Mouse (Mus musculus): ENCODE measurements around the gene Gmppa. TPM values are rescaled to one million over a fixed set of nuclear protein-coding genes. Genes with fewer than 3 reads are reported as not detected.

The Gmppa gene
- polyA plus RNA-seq, 1 experiment from 2014 or later = 64.5 TPM

GRCm38 (mm10) chr1:75442171-75442570 lies 6.4 kb downstream of the Gmppa start:
- no peaks in the 10 kb centered on the region for H3K36me3 ChIP-seq (ENCODE audit: control insufficient read depth, insufficient read depth, low read length)
- WGBS = 85% methylated on average over 9 of the region's 9 CpGs
- ATAC-seq (ENCODE audit: low read depth) = no peak
- no peaks in the 10 kb centered on the region for H3K27me3 ChIP-seq (ENCODE audit: control insufficient read depth, insufficient read depth, low read length)
- H3K27ac ChIP-seq (ENCODE audit: low read depth, low read length) = peak overlapping the region; percentile 80
- H3K4me1 ChIP-seq (ENCODE audit: control insufficient read depth, insufficient read depth, low read length) = peaks cover 52% of the 10 kb centered on the region
- no peak overlapping the region for H3K9ac ChIP-seq (replicated peaks; ENCODE audit: low read depth, low read length)
- H3K9me3 ChIP-seq (ENCODE audit: control insufficient read depth, low read length) = no peaks in the 10 kb centered on the region
- no peak overlapping the region for H3K4me2 ChIP-seq (ENCODE audit: low read depth, low read length)
- no peak overlapping the region for H3K4me3 ChIP-seq (ENCODE audit: low read depth, low read length)

GRCm38 (mm10) chr1:75442811-75443210 lies 7.1 kb downstream of the Gmppa start:
- no peak for ATAC-seq (ENCODE audit: low read depth)
- H3K27ac ChIP-seq (ENCODE audit: low read depth, low read length) = peak overlapping the region; percentile 80
- H3K9me3 ChIP-seq (ENCODE audit: control insufficient read depth, low read length) = no peaks in the 10 kb centered on the region
- H3K4me1 ChIP-seq (ENCODE audit: control insufficient read depth, insufficient read depth, low read length) = peaks cover 59% of the 10 kb centered on the region
- no peak overlapping the region for H3K4me3 ChIP-seq (ENCODE audit: low read depth, low read length)
- no peak overlapping the region for H3K4me2 ChIP-seq (ENCODE audit: low read depth, low read length)
- H3K9ac ChIP-seq (replicated peaks; ENCODE audit: low read depth, low read length) = no peak overlapping the region
- H3K36me3 ChIP-seq (ENCODE audit: control insufficient read depth, insufficient read depth, low read length) = no peaks in the 10 kb centered on the region
- no peaks in the 10 kb centered on the region for H3K27me3 ChIP-seq (ENCODE audit: control insufficient read depth, insufficient read depth, low read length)
- 32% methylated on average over 8 of the region's 8 CpGs for WGBS

DNA sequence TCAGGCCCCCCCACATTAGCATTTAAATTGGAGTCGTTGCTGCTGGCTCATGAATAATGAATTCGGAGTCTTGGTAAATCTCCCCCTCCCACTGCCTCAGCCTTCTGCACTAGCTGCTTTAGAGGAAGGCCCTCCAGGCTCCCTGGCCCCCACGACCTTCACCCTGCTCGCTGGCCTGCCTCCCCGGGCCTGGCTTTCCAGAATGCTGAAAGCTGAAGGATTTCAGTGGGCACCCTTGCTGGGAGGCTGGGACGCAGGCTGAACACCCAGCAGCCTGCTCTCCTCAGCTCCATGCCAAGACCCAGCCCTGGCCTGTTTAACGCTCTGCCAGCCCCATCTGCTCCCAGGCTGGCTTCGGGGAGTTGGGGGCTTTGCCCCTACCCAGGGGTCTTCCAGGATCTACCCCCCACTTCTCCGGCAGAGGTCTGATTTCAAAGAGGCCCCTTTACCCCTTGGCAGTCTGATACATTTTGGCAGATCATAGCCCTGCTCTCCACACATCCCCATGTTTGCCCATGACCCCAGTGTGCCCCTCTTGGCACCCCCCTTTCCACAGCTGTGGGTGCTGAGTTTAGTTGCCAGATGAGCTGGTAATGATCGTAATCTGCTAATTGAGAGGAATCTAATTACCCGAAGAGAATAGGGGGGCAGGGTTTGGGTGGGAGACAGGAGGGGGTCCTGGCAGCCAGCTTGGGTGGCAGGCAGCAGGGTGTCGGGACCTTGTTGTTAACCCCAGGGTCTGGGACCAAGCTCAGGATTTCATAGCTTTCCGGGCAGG lies 7.7 kb downstream of the Gmppa start:
- peak; percentile 30 for ATAC-seq (ENCODE audit: low read depth)
- WGBS = 8% methylated on average over 13 of the region's 13 CpGs
- peak overlapping the region; percentile 80 for H3K27ac ChIP-seq (ENCODE audit: low read depth, low read length)
- H3K9ac ChIP-seq (replicated peaks; ENCODE audit: low read depth, low read length) = no peak overlapping the region
- peaks cover 63% of the 10 kb centered on the region for H3K4me1 ChIP-seq (ENCODE audit: control insufficient read depth, insufficient read depth, low read length)
- no peaks in the 10 kb centered on the region for H3K9me3 ChIP-seq (ENCODE audit: control insufficient read depth, low read length)
- no peaks in the 10 kb centered on the region for H3K27me3 ChIP-seq (ENCODE audit: control insufficient read depth, insufficient read depth, low read length)
- H3K36me3 ChIP-seq (ENCODE audit: control insufficient read depth, insufficient read depth, low read length) = no peaks in the 10 kb centered on the region
- H3K4me2 ChIP-seq (ENCODE audit: low read depth, low read length) = peak overlapping the region; percentile 25; the same call in 1 of the 2 replicates
- no peak overlapping the region for H3K4me3 ChIP-seq (ENCODE audit: low read depth, low read length)

DNA sequence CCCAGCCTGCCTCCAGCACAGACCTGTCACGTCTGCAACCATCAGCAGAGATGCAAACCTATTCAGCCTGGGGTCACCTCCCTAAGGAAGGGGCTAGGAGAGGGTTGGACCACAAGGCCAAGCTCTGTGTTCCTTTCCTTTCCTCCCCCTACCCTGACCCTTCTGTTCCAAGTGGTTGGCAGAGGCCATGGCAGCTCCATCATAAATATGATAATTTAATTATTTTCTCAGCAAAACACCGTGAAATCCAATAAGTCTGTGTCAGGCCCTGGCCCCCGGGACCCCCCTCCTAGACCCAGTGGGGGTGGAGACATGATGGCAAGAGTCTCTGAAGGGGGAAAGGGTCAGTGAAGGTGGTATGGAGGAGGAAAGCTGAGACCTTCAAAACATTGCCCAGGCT lies 8.5 kb downstream of the Gmppa start:
- Histone ChIP-seq H3K36me3 (ENCODE audit: control insufficient read depth, insufficient read depth, low read length) (no peaks in the 10 kb centered on the region), H3K4me3 (ENCODE audit: low read depth, low read length) (no peak overlapping the region), H3K4me1 (ENCODE audit: control insufficient read depth, insufficient read depth, low read length) (peaks cover 70% of the 10 kb centered on the region), H3K4me2 (ENCODE audit: low read depth, low read length) (peak overlapping the region; percentile 25; the same call in 1 of the 2 replicates), H3K27me3 (ENCODE audit: control insufficient read depth, insufficient read depth, low read length) (no peaks in the 10 kb centered on the region), H3K27ac (ENCODE audit: low read depth, low read length) (peak overlapping the region; percentile 80), H3K9ac (replicated peaks; ENCODE audit: low read depth, low read length) (no peak overlapping the region), H3K9me3 (ENCODE audit: control insufficient read depth, low read length) (no peaks in the 10 kb centered on the region)
- no peak for ATAC-seq (ENCODE audit: low read depth)
- 21% methylated on average over 3 of the region's 3 CpGs for WGBS

DNA sequence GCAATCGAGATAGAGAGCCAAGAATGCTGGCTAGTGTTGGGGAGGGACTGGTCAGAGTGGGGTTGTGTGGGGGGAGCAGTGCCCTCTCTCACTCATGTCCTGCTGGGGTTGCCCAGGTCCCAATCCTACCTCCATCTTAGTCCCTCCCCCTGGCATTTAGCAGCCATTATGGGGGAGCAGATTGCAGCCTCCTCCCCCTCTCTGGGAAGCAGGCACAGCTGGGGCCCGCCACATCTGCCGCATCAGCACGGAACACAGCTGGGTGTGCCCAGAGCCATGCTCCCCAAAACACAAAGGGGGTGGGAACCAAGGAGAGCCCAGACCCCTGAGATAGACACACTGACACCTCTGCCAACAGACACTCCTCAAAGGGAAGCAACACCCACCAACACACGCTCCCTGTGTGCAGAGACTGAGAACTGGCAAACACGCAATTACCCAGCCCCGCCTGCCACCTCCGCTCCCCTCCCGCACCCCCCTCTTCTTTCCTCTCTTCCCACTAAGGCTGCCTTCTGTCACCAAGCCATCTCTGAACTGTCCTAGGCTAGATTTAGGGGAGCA lies 9.5 kb downstream of the Gmppa start:
- Histone ChIP-seq H3K4me2 (ENCODE audit: low read depth, low read length) (peak overlapping the region; percentile 32; the same call in 1 of the 2 replicates), H3K27ac (ENCODE audit: low read depth, low read length) (peak overlapping the region; percentile 74), H3K27me3 (ENCODE audit: control insufficient read depth, insufficient read depth, low read length) (no peaks in the 10 kb centered on the region), H3K9me3 (ENCODE audit: control insufficient read depth, low read length) (no peaks in the 10 kb centered on the region), H3K9ac (replicated peaks; ENCODE audit: low read depth, low read length) (no peak overlapping the region), H3K36me3 (ENCODE audit: control insufficient read depth, insufficient read depth, low read length) (no peaks in the 10 kb centered on the region), H3K4me3 (ENCODE audit: low read depth, low read length) (no peak overlapping the region), H3K4me1 (ENCODE audit: control insufficient read depth, insufficient read depth, low read length) (peaks cover 78% of the 10 kb centered on the region)
- peak; percentile 6; the same call in 1 of the 2 replicates for ATAC-seq (ENCODE audit: low read depth)
- 7% methylated on average over 8 of the region's 9 CpGs for WGBS

DNA sequence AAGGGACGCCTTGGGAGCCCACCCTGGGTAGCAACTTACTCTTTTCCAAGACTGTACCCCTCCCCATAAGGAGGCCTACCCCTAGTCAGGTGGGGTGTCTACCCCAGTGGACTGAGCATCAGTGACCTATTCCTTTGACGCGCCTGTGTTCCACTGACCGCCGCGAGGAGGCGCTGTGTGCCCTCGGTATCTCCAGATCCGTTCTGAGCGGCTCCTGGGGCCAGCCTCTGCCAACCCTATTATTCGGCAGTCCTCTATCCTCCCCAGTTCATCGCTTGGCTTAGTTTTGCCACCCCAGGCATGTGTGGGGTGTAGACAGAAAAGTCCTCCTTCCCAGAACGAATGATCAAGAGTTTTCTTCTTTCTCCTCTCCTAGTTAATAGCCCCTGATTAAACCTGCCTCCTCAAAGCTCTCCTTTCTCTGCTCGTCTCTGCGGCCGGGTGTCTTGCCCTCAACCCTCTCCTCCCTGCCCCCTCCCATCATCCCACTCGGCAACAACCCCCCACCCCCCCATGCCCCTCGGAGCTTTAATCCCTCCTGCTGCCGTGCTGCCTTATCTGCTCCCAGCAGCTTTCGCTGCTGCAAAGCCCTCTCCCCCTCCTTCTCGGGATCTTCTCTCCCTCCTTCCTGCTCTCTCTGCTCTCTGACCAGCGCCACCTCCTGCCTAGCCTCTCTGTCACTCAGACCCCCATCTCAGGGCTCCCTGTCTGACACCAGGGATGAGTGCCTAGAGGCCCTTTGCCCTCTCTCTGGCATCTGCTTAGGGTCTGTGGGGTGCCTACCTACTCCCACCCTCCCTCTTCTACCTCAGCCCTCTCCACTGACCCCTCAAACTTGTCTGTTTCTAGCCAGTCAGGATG lies 10.3 kb downstream of the Gmppa start:
- ATAC-seq (ENCODE audit: low read depth) = peak; percentile 3; the same call in 1 of the 2 replicates
- H3K36me3 ChIP-seq (ENCODE audit: control insufficient read depth, insufficient read depth, low read length) = no peaks in the 10 kb centered on the region
- H3K9ac ChIP-seq (replicated peaks; ENCODE audit: low read depth, low read length) = no peak overlapping the region
- H3K4me3 ChIP-seq (ENCODE audit: low read depth, low read length) = no peak overlapping the region
- H3K27me3 ChIP-seq (ENCODE audit: control insufficient read depth, insufficient read depth, low read length) = peaks cover 4% of the 10 kb centered on the region
- WGBS = under 1% methylated on average over 22 of the region's 22 CpGs
- H3K9me3 ChIP-seq (ENCODE audit: control insufficient read depth, low read length) = no peaks in the 10 kb centered on the region
- H3K4me2 ChIP-seq (ENCODE audit: low read depth, low read length) = peak overlapping the region; percentile 32
- H3K4me1 ChIP-seq (ENCODE audit: control insufficient read depth, insufficient read depth, low read length) = peaks cover 85% of the 10 kb centered on the region
- peak overlapping the region; percentile 74 for H3K27ac ChIP-seq (ENCODE audit: low read depth, low read length)

GRCm38 (mm10) chr1:75446656-75447055 lies 10.9 kb downstream of the Gmppa start:
- no peak for ATAC-seq (ENCODE audit: low read depth)
- WGBS = 2% methylated on average over 20 of the region's 20 CpGs
- Histone ChIP-seq H3K9me3 (ENCODE audit: control insufficient read depth, low read length) (no peaks in the 10 kb centered on the region), H3K27me3 (ENCODE audit: control insufficient read depth, insufficient read depth, low read length) (peaks cover 4% of the 10 kb centered on the region), H3K36me3 (ENCODE audit: control insufficient read depth, insufficient read depth, low read length) (no peaks in the 10 kb centered on the region), H3K4me3 (ENCODE audit: low read depth, low read length) (no peak overlapping the region), H3K4me2 (ENCODE audit: low read depth, low read length) (peak overlapping the region; percentile 32; the same call in 1 of the 2 replicates), H3K9ac (replicated peaks; ENCODE audit: low read depth, low read length) (no peak overlapping the region), H3K27ac (ENCODE audit: low read depth, low read length) (peak overlapping the region; percentile 74), H3K4me1 (ENCODE audit: control insufficient read depth, insufficient read depth, low read length) (peaks cover 88% of the 10 kb centered on the region)

GRCm38 (mm10) chr1:75447265-75448051 lies 11.7 kb downstream of the Gmppa start:
- H3K4me2 ChIP-seq (ENCODE audit: low read depth, low read length) = peak overlapping the region; percentile 32; the same call in 1 of the 2 replicates
- ATAC-seq (ENCODE audit: low read depth) = no peak
- H3K9ac ChIP-seq (replicated peaks; ENCODE audit: low read depth, low read length) = peak overlapping the region; percentile 37; the same call in 1 of the 2 replicates
- no peaks in the 10 kb centered on the region for H3K36me3 ChIP-seq (ENCODE audit: control insufficient read depth, insufficient read depth, low read length)
- no peaks in the 10 kb centered on the region for H3K9me3 ChIP-seq (ENCODE audit: control insufficient read depth, low read length)
- 4% methylated on average over 10 of the region's 10 CpGs for WGBS
- H3K4me1 ChIP-seq (ENCODE audit: control insufficient read depth, insufficient read depth, low read length) = peaks cover 86% of the 10 kb centered on the region
- H3K4me3 ChIP-seq (ENCODE audit: low read depth, low read length) = no peak overlapping the region
- peak overlapping the region; percentile 74; the same call in 1 of the 2 replicates for H3K27ac ChIP-seq (ENCODE audit: low read depth, low read length)
- peaks cover 4% of the 10 kb centered on the region for H3K27me3 ChIP-seq (ENCODE audit: control insufficient read depth, insufficient read depth, low read length)
